Mouse (Mus musculus) lung, postnatal 10 days (tissue): ENCODE data around the gene Ltbp2.

Experiments
- DNase-seq: peaks from one replicate; pipeline ENCODE4 v3.0.0; 2021

The Ltbp2 gene

GRCm38 (mm10) chr12:84835626-84836025, 40.7 kb downstream of the Ltbp2 start:
- no peak for DNase-seq

DNA sequence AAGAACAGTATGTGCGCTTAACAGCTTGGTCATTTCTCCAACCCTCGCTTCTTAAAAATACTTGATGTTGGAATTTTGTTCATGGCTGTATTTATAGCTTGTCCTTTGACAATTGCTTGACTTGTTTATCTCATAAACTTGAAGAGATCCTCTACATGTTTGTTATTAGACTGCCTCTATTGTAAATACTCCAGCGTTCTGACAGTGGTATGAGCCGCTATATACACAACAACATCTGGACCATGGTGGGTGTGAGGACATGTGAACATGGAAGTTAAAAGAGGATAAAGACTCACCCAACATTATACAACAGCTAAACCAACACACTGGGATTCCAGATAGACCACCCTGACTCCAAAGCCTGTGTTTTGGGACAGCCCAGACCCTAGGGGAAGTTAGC, 41.6 kb downstream of the Ltbp2 start:
- DNase-seq, result peak; percentile 56

DNA sequence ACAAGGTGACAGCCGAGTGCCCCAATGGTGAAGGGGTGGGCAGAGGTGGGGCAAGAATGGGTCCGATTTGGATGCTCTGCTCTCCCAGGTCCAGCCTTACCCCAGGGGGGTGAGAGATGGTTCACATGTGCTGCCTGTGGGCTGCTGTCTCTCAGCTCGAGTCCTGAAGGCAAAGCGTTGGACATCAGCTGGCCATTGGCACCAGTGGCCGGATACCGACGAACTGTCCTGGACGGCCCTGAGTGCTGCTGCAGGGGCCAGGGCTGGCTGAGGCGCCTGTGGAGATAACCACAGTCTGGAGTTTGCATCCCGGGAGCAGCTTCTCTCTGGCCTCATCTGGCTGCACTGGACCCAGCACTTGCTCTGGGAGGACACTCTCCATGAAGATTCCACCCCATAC, 44.7 kb downstream of the Ltbp2 start:
- peak; percentile 43 for DNase-seq

DNA sequence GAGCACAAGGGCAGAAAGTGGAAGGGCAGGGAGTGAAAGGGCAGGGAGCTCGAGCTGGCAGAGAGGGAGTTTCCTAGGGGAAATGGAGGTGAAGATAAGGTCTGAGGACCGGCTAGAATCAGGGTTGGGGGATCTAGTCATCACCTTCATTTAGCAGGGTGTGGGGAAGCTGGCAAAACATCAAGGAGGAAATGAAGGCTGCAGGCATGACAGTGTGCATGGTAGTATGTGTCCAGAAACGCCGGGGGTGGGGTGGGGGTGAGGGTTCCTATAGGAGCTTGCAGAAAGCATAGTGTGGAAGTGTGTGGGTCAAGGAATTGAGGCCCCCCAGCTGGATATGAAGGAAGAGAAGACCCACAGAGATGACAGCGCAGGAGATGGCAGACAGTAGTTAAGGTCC, 45.2 kb downstream of the Ltbp2 start:
- no peak for DNase-seq

GRCm38 (mm10) chr12:84830438-84830837, 45.9 kb downstream of the Ltbp2 start:
- DNase-seq, result no peak

DNA sequence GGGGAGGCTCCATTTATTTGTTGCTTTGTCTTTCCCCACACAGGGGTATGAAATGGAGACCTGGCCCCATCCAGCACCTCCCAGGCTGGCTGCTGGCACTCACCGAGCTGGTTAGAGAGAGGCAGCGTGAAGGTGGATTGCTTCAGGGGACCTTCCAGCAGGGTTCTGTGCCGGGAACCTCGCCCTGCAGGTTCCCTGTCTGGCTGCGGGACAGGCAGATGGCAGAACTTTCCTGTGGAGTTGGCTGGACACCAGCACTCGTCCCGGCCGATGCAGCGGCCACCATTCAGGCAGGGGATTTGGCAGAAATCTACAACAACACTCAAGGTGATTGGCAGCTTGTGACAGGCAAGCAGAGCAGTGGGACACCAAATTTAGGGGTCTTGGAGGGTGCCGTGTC, 46.4 kb downstream of the Ltbp2 start:
- DNase-seq, result no peak

DNA sequence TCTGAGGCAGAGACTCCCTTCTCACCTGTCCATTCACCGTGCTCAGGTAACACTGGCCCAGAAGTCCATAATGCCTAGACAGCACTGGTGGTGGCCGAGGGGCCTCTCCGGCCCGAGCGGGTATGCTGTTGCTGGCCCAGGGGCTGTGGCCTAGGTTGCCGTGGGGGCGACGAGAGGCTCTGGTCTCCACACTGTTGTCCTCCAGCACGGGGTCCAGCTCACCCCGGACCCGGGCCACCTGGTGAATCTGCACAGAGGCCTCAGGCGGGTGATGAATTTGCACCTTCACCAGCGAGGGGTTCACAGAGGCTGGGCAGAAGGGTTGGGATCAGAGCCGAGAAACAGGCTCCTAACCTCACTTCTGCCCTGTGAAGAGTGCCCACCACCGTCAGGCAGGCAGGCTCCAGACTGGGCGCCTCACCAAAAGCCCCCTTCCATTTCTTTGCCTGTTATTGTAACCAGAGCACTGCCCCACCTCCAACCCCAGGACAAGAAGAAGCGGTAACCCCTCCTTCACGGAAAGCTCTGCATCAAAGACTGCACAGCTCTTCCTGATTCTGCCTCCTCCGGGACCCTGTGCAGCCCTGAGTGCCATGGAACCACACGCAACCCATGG, 47.1 kb downstream of the Ltbp2 start:
- DNase-seq, result no peak

DNA sequence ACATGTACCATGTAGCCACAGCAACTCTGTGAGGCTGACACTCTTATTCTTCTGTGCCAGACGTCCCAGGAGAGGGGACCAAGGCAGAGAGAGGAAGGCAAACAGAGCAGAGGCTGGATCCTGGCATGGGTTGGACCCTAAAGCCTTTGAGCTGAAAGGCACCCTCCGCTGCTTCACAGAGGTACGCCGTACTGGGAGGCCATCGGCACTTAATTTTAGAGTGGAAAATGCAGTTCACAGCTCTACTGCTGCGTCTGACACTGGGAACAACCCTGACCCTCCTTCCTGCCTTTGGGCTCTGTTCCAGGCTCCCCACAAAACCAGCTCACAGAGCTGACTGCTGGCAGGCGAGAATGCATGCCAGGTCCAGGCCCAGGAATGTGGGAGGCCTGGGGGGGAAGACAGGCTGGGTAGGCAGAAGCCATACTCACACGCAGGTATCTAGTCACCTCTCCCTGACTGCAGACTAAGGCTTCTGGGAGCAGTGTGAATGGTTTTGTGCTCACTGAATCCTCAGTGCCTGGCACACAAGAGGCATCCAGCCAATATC, 48.9 kb downstream of the Ltbp2 start:
- peak; percentile 32 for DNase-seq

DNA sequence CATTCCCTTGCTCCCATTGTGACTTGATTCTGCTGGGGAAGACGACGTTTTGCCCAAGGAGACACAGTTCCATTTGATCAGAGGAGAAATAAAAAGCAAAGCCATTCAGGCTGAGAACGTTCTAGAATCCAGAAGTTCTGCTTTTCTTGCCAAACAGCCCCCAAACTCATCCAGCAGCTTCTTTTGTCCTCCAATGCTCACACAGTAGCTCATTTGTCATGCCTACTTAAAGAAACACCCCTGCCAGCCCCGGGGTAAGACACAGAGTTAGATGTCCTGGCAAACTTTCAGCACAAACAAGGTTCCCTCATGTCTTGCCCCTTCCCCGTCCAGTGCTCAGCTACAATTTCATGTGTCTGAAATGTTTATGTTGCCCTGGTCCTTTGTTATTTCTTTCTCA, 52.1 kb downstream of the Ltbp2 start:
- DNase-seq, result no peak

GRCm38 (mm10) chr12:84823601-84824000, 52.7 kb downstream of the Ltbp2 start:
- DNase-seq, result peak; percentile 32

DNA sequence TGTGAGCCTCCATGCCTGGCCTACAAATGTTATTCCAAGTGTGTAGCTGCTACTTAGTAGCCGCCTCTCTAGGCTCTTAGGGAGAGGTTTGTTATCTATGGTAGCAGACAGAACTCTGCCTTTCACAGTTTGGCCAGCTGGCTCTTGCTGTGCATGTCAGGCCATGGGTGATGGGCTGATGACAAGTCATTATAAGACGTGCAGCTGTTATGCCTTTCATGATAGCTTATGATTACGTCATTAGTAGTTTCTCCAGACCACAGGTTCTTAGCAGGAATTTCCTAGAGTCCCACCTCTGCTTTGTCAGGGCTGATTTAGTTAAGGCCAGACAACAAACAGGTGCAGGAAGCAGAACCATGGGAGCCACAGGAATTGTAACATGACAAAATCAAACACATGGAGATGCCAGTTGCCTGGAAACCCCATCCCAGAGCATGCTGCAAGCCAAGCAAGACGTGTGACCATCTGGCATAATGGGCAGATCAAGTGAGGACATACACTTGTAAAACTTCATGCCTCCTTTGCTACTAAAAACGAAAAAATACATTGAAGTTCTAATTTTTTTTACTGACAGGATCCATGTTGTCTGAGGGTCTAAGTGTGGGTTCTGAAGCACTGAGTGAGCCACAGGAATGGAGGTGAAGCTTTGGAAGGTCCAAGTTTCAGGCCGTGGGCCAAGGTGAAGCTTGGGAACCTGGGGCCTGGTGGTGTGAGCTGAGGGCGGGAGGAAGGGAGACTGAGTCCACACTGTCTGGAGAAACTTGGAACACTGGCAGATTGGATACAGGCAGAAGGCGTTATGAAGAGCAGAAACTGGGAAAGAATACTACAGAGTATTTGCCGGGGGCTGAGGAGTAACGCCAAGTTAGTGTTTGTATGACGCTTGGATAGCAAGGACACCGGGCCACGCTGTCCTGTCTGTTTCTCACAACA, 56.8 kb downstream of the Ltbp2 start:
- peak; percentile 65 for DNase-seq

DNA sequence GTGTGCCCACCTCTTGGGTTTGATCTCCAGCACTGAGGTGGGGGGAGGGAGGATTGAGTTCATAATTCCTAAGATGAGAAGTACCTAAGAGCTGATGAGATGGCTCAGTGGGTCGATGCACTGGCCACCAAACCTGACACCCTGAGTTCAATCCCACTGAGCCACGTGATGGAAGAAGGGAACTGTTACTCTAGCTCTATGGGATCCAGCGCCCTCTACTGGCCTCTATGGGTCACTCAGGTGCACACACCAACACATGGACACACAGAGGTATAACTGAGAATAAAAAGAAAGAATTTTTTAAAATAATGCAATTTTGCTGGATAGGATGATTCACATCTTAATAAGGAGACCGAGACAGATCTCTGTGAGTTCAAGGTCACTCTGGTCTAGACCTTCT, 57.8 kb downstream of the Ltbp2 start:
- DNase-seq, result no peak

DNA sequence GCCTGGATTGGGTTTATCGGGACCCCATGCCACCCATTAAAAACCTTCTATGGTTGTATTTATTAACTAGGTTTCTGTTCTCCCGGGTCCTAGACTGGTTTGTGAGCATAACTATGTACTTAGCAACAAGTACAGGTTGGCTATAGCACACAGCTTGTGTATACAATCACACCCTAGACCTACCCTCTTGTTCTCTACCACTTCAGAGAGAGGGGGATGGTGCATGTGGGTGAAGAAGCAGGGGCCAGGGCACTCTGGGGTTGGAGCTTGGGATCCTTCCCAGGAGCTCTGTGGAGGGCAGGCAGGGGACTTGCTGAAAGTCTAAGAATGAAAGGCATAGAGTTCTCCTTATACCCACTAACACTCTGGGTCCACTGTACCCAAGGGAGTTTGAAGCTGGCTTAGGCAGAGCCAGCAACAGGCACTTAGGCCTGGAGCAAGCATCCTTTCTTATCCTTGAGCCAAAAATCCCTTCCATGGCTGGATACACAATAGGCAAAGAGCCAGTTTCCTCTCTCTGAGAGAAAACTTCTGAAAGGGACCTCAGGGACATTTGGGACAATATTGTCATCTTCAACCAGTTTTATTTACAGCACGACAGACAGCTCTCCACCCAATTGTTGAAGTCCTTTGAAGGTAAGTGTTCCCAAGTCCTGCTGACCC, 61.5 kb downstream of the Ltbp2 start:
- DNase-seq, result peak; percentile 32

DNA sequence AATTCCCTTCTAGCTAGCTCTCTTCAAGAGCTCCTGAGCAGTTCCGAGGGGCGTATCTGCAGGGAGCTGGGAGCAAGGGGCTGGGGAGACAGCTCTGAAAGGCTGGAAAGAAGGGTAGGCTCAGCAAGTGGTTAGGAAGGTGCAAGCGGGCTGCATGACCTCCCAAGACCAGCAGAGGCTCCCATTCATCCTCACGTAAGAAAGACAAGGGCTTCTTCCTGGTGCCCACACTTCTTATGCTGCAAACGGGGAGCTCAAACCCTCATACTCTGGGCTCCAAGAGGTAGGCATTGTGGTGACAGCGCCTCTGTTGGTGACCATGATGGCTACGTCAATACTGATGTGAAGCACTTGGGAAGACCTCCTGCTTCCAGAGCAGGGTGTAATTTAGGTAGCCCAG, 62.6 kb downstream of the Ltbp2 start:
- peak; percentile 33 for DNase-seq

DNA sequence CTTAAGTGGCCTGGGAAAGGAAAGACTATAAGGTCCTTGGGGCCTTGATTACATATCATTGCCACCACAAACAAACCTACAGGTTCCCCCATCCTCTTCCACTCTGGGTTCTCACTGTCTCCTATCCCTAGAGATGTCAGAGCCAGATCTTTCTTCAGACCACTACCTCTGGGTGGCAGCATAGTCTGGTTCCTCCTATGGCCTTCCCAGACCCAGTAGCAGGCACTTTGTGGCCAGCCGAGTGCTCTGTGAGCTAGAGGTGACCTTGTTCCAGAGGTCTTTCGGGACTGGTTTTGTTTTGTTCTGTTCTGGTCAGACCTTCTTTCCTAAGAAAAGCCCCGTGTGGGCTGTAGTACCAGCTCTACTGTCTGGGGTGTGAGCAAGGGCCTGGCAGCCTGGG, 64.3 kb downstream of the Ltbp2 start:
- peak; percentile 55 for DNase-seq

DNA sequence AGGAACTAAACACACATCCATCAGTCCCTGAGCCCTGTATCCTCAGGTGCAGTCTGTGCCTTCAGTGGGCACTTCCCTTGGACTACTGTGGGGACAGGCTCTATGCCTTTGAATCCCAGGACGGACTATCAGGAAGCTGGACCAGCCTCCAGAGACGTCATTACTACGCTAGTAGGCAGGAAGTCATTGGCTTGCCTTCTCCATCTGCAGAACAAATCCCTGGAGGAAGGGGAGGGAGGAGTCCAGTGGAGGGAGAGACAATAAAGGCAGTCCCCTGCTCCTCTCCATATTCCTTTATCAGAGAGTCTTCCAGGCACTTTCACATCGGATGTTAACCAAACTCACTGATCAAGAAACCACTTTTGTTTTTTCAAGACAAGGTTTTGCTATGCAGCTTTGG, 64.8 kb downstream of the Ltbp2 start:
- peak; percentile 40 for DNase-seq

DNA sequence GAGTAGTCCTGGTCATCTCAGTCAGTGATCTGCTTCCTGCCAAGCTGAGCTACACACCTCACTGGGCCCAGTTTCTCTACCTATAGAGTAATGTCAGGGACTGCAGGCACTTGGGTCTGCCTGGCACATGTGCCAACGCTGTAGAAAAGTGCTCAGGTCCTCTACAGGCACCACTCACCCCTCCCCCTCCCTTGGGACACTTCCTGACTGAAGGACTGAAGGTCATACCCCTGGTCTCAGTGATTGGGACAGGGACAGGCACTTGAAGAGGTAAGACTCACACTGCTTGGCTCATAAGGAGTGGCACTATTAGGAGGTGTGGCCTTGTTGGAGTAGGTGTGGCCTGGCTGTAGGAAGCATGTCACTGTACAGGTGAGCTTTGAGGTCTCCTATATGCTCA, 65.5 kb downstream of the Ltbp2 start:
- DNase-seq, result peak; percentile 20

DNA sequence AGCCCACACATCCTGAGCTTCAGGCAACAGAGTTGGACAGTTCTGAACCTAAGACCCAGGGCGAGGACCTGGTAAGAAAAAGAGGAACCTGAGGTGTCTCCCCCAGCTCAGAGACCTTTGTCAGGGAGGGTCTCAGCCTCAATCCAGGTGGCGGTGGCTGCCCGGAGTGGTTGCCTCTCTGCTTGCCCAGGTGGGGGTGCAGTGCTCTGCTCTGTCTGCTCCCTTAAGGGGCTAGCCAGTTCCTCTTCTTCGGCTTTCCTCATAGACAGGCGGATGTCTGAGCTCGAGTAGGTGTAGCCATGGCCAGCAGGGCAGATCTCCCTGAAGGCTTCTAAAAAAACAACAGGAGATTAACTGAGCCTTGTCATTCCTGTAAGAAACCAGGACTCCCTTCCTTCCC, 67.3 kb downstream of the Ltbp2 start:
- no peak for DNase-seq

DNA sequence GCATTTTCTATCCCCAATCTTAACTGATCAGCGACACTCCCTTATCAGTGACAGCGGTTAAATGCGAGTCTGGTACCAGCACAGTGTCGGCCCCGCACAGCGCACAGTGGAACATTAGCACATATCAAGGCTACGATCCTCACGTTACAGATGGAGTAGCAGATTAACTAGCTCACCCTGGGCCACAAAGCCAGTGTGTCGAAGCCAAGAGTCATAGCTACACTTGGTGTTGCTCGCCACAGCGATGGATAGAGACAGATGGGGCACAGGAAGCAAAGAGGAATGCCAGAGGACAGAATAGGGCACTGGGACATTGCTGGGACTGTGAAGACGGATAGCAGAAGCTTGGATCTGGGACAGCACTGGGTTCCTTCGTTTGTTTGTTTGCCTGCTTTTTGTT, 69.0 kb downstream of the Ltbp2 start:
- DNase-seq, result no peak

DNA sequence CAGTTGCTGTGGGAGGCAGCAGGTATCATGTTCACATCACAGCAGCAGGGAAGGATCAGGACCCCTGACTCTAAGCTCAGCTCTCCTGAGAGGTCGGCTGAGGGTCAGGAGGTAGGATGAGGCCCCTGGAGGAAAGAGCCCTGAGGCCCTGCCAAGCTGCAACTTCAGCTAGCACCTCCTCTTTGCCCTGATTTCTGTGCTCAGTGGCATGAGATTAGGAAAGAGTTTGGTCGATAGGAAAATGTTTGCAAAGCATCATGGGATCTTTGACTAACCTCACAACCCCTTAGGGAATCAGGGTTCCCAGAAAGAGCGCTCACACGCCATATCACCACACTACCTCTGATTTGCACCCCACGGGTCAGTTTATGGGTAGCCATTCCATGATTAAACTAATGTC, 69.6 kb downstream of the Ltbp2 start:
- DNase-seq, result no peak

- DNase-seq, result no peak
These were observed 70.3 kb downstream of the Ltbp2 start for GRCm38 (mm10) chr12:84806010-84806409.

GRCm38 (mm10) chr12:84805228-84805842, 71.0 kb downstream of the Ltbp2 start:
- DNase-seq, result peak; percentile 87

DNA sequence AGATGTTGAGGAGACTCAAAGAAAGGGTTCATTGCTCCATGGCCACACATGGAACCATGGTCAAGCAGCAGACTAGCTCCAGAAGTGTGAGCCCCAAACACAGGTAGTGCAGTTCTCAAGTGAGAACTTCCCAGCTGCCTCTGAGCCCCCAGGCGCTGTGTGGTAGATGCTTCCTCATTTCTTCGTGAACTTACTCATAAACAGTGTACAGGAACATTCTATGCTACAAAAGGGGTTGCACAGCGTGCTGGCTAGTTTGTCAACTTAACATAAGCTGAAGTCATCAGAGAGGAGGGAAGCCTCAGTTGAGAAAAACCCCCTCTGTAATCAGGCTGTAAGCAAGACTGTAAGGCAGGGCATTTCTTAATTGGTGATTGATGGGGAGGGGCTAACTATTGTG, 73.7 kb downstream of the Ltbp2 start:
- no peak for DNase-seq
